ENCODE assay signal across 8 mouse cellular contexts in genomic region chr13:30530761-30531160, GRCm38 (mm10). TPM values are rescaled to one million over a fixed set of nuclear protein-coding genes. Genes with fewer than 3 reads are reported as not detected.
DNase-seq lines count a peak whose midpoint lies in the region; ATAC-seq and TF ChIP-seq lines count a peak whose summit lies in the region.
"Had no signal": no experiment of that assay in that cellular context is flagged by ENCODE, and none has a peak within 500 bp of the region (broad histone marks: within the 10 kb centered on the region; RNA-seq: fewer than 3 reads in every experiment).

No protein-coding gene starts in this region.

- no peak overlapping the region for H3K4me2 ChIP-seq in lung, postnatal 0 days (replicated peaks; ENCODE audit: low read depth, low read length)

- H3K4me3 ChIP-seq in C2C12 (ENCODE audit: insufficient read depth, poor library complexity, severe bottlenecking) (no peak overlapping the region), ES-E14 (ENCODE audit: insufficient read depth in 1 of 2, low read depth in 1 of 2, low read length in 2 of 2, poor library complexity in 1 of 2, severe bottlenecking in 1 of 2) (no peak overlapping the region)
- no peak overlapping the region for H3K4me3 ChIP-seq in lung, postnatal 0 days (ENCODE audit: low read depth, low read length)
- H3K4me3 ChIP-seq: myocyte had no signal

- no peaks in the 10 kb centered on the region for H3K9me3 ChIP-seq in ES-E14 (ENCODE audit: control insufficient read depth, insufficient read depth, low read depth, low read length)
- no peaks in the 10 kb centered on the region for H3K9me3 ChIP-seq in lung, postnatal 0 days (ENCODE audit: low read length)

- H3K36me3 ChIP-seq in C2C12 (ENCODE audit: control insufficient read depth, insufficient read depth) (no peaks in the 10 kb centered on the region), ES-E14 (ENCODE audit: control insufficient read depth, insufficient read depth, low read length, poor library complexity, severe bottlenecking) (no peaks in the 10 kb centered on the region)
- H3K36me3 ChIP-seq in lung, postnatal 0 days (ENCODE audit: insufficient read depth, low read length) = no peaks in the 10 kb centered on the region

- H3K79me2 ChIP-seq in C2C12 (ENCODE audit: control insufficient read depth, insufficient read depth) = no peaks in the 10 kb centered on the region

- no peak overlapping the region for H3K27ac ChIP-seq in ES-E14 (ENCODE audit: insufficient read depth, low read depth, low read length, poor library complexity, severe bottlenecking)
- H3K27ac ChIP-seq in lung, postnatal 0 days (ENCODE audit: low read length) = no peak overlapping the region

- TF ChIP-seq CTCF in C2C12 (IDR thresholded peaks at IDR 0.05; ENCODE audit: control insufficient read depth, insufficient read depth, insufficient read length) = peak; percentile 40
- peak; percentile 95 for TF ChIP-seq CTCF in lung, postnatal 0 days (IDR thresholded peaks at IDR 0.05)

- in situ Hi-C loops in ES-E14 (cut with MboI; ENCODE audit: low sequenced_read_pairs in 2 of 2, unreplicated experiment in 2 of 2) = loop anchor here in 1 of 2 experiments (25.0 kb wide), 2 partner anchors 268 to 443 kb away; no protein-coding TSS in a partner anchor

- 10% methylated on average over 5 of the region's 5 CpGs for WGBS in lung, postnatal 0 days

- H3K4me1 ChIP-seq in ES-E14 (ENCODE audit: control insufficient read depth in 2 of 2, insufficient read depth in 2 of 2, low read length in 2 of 2, poor library complexity in 1 of 2) = no peaks in the 10 kb centered on the region
- no peaks in the 10 kb centered on the region for H3K4me1 ChIP-seq in lung, postnatal 0 days (ENCODE audit: insufficient read depth, low read depth, low read length)

- H3K27me3 ChIP-seq in C2C12 (ENCODE audit: control insufficient read depth, insufficient read depth, insufficient read length) = no peaks in the 10 kb centered on the region
- H3K27me3 ChIP-seq in lung, postnatal 0 days (replicated peaks; ENCODE audit: insufficient read depth, low read length) = no peaks in the 10 kb centered on the region

- peak; percentile 32; the same call in 1 of the 2 replicates for ATAC-seq in lung, postnatal 0 days

- no peak overlapping the region for H3ac ChIP-seq in C2C12 (ENCODE audit: control insufficient read depth, insufficient read length, low read depth)

- peak; percentile 56 for DNase-seq in ES-E14 (ENCODE audit: low read depth, low spot score)
- DNase-seq in cerebellum, adult 8-10 months = peak; percentile 48
- DNase-seq in forelimb bud, embryonic 11.5 days (ENCODE audit: low read depth, low spot score) = peak; percentile 70
- peak; percentile 72 for DNase-seq in kidney, postnatal 14 days
- peak; percentile 78 for DNase-seq in lung, postnatal 0 days (ENCODE audit: low spot score)
- peak; percentile 88 for DNase-seq in retina, postnatal 1 day

- H3K79me3 ChIP-seq in C2C12 (ENCODE audit: low read depth) = no peaks in the 10 kb centered on the region

- no peak overlapping the region for H3K9ac ChIP-seq in ES-E14 (ENCODE audit: insufficient read depth, low read depth, low read length, poor library complexity, severe bottlenecking)
- no peak overlapping the region for H3K9ac ChIP-seq in lung, postnatal 0 days (replicated peaks; ENCODE audit: low read depth)

- TF ChIP-seq EP300 in lung, postnatal 0 days (IDR thresholded peaks at IDR 0.05) = no peak

TF ChIP-seq in C2C12, 6 proteins besides CTCF, POLR2A, EP300 and RAD21:
- no peak for TF ChIP-seq MYOG (IDR thresholded peaks at IDR 0.05; ENCODE audit: control insufficient read depth, extremely low read depth, insufficient read length)
- TF ChIP-seq MAX (IDR thresholded peaks at IDR 0.05) = no peak
- TF ChIP-seq USF1 (IDR thresholded peaks at IDR 0.05; ENCODE audit: low read depth) = no peak
- no peak for TF ChIP-seq MYOD1 (IDR thresholded peaks at IDR 0.05; ENCODE audit: control insufficient read depth, insufficient read length, low read depth)
- TF ChIP-seq FOSL1 (IDR thresholded peaks at IDR 0.05; ENCODE audit: insufficient read depth, low read length, poor library complexity, severe bottlenecking) = no peak
- no peak for TF ChIP-seq CEBPB (IDR thresholded peaks at IDR 0.05; ENCODE audit: low read depth)
TF ChIP-seq in C2C12: peak in this region for 0.

TF ChIP-seq in ES-E14, 5 proteins besides CTCF, POLR2A, EP300 and RAD21:
- TF ChIP-seq ZC3H11A (IDR thresholded peaks at IDR 0.05; ENCODE audit: borderline replicate concordance, low read depth, low read length) = peak; percentile 29; the same call in 1 of the 2 replicates
- TF ChIP-seq CHD2 (IDR thresholded peaks at IDR 0.05; ENCODE audit: low read depth, low read length) = no peak
- TF ChIP-seq HCFC1 (IDR thresholded peaks at IDR 0.05; ENCODE audit: borderline replicate concordance, insufficient read depth, low read length) = no peak

RNA-seq across cellular contexts. Expression of gene Uqcrfs1, which starts 14.4 kb away (rescaled TPM):
- polyA plus RNA-seq in C2C12 (2012; fragmentation: generic; extraction: Trizol) = 160 TPM
- total RNA-seq in ES-E14 (2012; rRNA removed) = 73.5 and 104 TPM in 2 replicates
- polyA plus RNA-seq in lung, postnatal 0 days (2015; fragmentation: Nextera tagmentation; extraction: Ambion mirVana) = 169 and 179 TPM in 2 replicates
